Mouse (Mus musculus) T-cell, adult 2 months (primary cell): ENCODE measurements around the gene Klhl23.
"Not testable (repeated sequence)": the region's sequence is repeated elsewhere in the genome, so short reads cannot be mapped to it uniquely, and the experiment has no call there.

Experiments
- DNase-seq: peaks from one replicate; pipeline ENCODE4 v3.0.0; 2022; ENCODE audit warnings: low spot score

The Klhl23 gene

GRCm38 (mm10) chr2:69821711-69822110 lies at the start of gene Klhl23:
TSS of gene Klhl23 (plus strand) at chr2:69821944.
- no peak for DNase-seq

GRCm38 (mm10) chr2:69773331-69773730 lies 48.4 kb upstream of the Klhl23 start:
- DNase-seq, result no peak

GRCm38 (mm10) chr2:69777985-69778835 lies 43.5 kb upstream of the Klhl23 start:
- peak; percentile 37 for DNase-seq

GRCm38 (mm10) chr2:69778836-69779177 lies 42.9 kb upstream of the Klhl23 start:
- peak; percentile 63 for DNase-seq

GRCm38 (mm10) chr2:69788974-69789373 lies 32.8 kb upstream of the Klhl23 start:
- DNase-seq, result no peak

GRCm38 (mm10) chr2:69789429-69790069 lies 32.2 kb upstream of the Klhl23 start, which contains the start of the genes Ccdc173 and Phospho2:
TSS of gene Ccdc173 (minus strand) at chr2:69789575.
TSS of gene Phospho2 (plus strand) at chr2:69789623.
- DNase-seq, result peak; percentile 99

GRCm38 (mm10) chr2:69790285-69790684 lies 31.5 kb upstream of the Klhl23 start:
- peak; percentile 77 for DNase-seq

GRCm38 (mm10) chr2:69790722-69791121 lies 31.0 kb upstream of the Klhl23 start:
- no peak for DNase-seq

- DNase-seq, result peak; percentile 78
Observed at GRCm38 (mm10) chr2:69802911-69803312, 18.8 kb upstream of the Klhl23 start.

GRCm38 (mm10) chr2:69803756-69804155 lies 18.0 kb upstream of the Klhl23 start:
- no peak for DNase-seq

- DNase-seq, result not testable (repeated sequence)
Observed at GRCm38 (mm10) chr2:69804663-69805062, 17.1 kb upstream of the Klhl23 start.

- DNase-seq, result no peak
Observed at GRCm38 (mm10) chr2:69810169-69810568, 11.6 kb upstream of the Klhl23 start.

- not testable (repeated sequence) for DNase-seq
Observed at GRCm38 (mm10) chr2:69811349-69811748, 10.4 kb upstream of the Klhl23 start.

- no peak for DNase-seq
Observed at GRCm38 (mm10) chr2:69816575-69816974, 5.2 kb upstream of the Klhl23 start.

- DNase-seq, result no peak
Observed at GRCm38 (mm10) chr2:69818350-69819085, 3.2 kb upstream of the Klhl23 start.

- DNase-seq, result no peak
Observed at GRCm38 (mm10) chr2:69820201-69820600, 1.5 kb upstream of the Klhl23 start.

GRCm38 (mm10) chr2:69822361-69823128 lies 801 bp downstream of the Klhl23 start:
- DNase-seq, result no peak

- no peak for DNase-seq
Observed at GRCm38 (mm10) chr2:69823129-69823677, 1.5 kb downstream of the Klhl23 start.

GRCm38 (mm10) chr2:69825898-69826297 lies 4.2 kb downstream of the Klhl23 start:
- no peak for DNase-seq

GRCm38 (mm10) chr2:69826380-69826779 lies 4.6 kb downstream of the Klhl23 start:
- no peak for DNase-seq

- no peak for DNase-seq
Observed at GRCm38 (mm10) chr2:69828031-69828430, 6.3 kb downstream of the Klhl23 start.
